Mouse (Mus musculus) kidney, adult 2 months (tissue): ENCODE data around the gene Odf4.

Experiments
- CTCF ChIP-seq: fragments of 200-500 bp; conservative IDR thresholded peaks from 2 replicates; pipeline ENCODE4 v1.5.1; 2011; ENCODE audit warnings: low read depth, mild to moderate bottlenecking, control low read depth, low read length, moderate library complexity, mixed read lengths; ENCODE audit not compliant: insufficient read depth, insufficient read length
- POLR2A ChIP-seq: fragments of 200-500 bp; IDR thresholded peaks from one replicate; pipeline ENCODE4 v1.6.1; 2011; ENCODE audit warnings: low read depth, low read length, control low read depth

DNA sequence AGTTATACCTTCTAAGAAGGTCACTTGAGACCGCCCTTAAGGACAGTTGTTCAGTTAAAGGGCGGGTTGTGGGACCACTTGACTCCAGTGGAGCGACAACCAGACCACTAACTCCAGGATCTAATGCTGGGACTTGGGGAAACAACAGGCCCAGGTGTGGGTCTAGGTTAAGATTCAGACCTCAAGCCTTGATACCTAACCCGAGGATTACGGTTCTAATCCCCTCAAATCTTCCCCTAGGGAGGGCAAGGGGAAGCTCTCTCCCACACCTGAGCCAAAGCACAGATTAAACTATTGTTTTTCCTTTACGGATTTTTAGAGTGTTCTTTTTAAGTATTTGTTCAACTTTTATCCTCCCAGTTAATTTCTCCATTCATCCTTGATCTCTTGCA lies 47.2 kb upstream of the Odf4 start:
- TF ChIP-seq CTCF, result no peak
- no peak for TF ChIP-seq POLR2A
